Mouse (Mus musculus): ENCODE results near the gene Grin1. TPM values are rescaled to one million over a fixed set of nuclear protein-coding genes. Genes with fewer than 3 reads are reported as not detected.

Grin1 gene
- polyA plus RNA-seq, 2 experiments: 0.34 to 1.3 TPM

GRCm38 (mm10) chr2:25267746-25268309 lies 51.2 kb downstream of the Grin1 start:
- Histone ChIP-seq H3K4me1 (ENCODE audit: control insufficient read depth, insufficient read depth, low read length) (peaks cover 17% of the 10 kb centered on the region), H3K9me3 (ENCODE audit: control insufficient read depth, low read length) (no peaks in the 10 kb centered on the region), H3K9ac (ENCODE audit: low read depth, low read length, severe bottlenecking) (no peak overlapping the region), H3K36me3 (ENCODE audit: control insufficient read depth, insufficient read depth, low read length) (peaks cover 26% of the 10 kb centered on the region), H3K4me3 (replicated peaks; ENCODE audit: low read length) (no peak overlapping the region), H3K27ac (replicated peaks; ENCODE audit: low read depth, low read length) (no peak overlapping the region), H3K27me3 (ENCODE audit: control insufficient read depth, insufficient read depth, low read length) (peaks cover 13% of the 10 kb centered on the region; the same call in 1 of the 2 replicates), H3K4me2 (replicated peaks; ENCODE audit: low read depth, low read length, severe bottlenecking) (no peak overlapping the region)
- 66% methylated on average over 4 of the region's 4 CpGs for WGBS
- no peak for TF ChIP-seq POLR2A (IDR thresholded peaks at IDR 0.05; ENCODE audit: borderline replicate concordance, extremely low read depth, insufficient read depth, insufficient read length)
- DNase-seq (ENCODE audit: low spot score): no peak
- ATAC-seq (ENCODE audit: low FRiP score, low read depth): no peak

DNA sequence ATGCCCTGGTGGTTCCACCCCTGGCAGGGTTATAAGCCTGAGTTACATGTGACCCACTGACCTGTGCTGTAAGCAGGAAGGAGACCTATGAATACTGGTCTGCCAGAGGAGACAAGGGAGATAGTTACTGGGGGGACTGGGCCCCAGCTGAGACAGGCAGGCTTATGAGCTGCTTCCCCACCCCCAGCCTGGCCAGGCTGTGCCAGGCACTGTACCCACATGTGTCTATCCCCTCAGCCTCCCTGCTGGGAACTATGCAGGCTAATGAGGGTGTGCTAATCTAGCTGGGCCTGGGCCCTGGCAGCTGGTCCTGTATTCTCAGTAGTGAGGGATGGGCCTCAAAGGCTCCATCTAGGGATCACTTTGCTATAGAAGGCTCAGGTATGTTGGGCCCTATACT lies 51.7 kb downstream of the Grin1 start:
- peaks cover 17% of the 10 kb centered on the region for H3K4me1 ChIP-seq (ENCODE audit: control insufficient read depth, insufficient read depth, low read length)

DNA sequence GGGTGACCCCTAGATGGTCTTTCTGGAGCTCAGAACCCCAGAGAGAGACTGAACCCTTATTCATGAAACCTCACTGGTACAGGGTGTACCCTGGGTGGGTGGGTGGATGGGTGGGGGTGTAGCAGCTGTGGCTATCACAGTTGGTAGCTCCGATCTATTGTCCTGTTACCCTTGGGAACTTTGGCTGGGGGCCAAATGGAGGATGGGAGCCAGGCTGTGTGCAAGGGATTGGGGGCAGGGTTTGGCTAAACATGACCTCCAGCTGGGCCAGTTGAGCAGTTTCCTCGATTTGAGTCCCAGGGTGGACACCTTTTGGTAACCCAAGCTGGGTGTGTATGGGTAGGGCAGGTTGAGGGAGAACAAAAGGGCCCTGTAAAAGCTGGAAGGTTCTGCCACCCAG lies 52.3 kb downstream of the Grin1 start:
- H3K9me3 ChIP-seq (ENCODE audit: control insufficient read depth, low read length): no peaks in the 10 kb centered on the region
- H3K4me3 ChIP-seq (replicated peaks; ENCODE audit: low read length): no peak overlapping the region
- H3K9ac ChIP-seq (ENCODE audit: low read depth, low read length, severe bottlenecking): no peak overlapping the region
- TF ChIP-seq POLR2A (IDR thresholded peaks at IDR 0.05; ENCODE audit: borderline replicate concordance, extremely low read depth, insufficient read depth, insufficient read length): no peak
- peaks cover 17% of the 10 kb centered on the region for H3K4me1 ChIP-seq (ENCODE audit: control insufficient read depth, insufficient read depth, low read length)
- peaks cover 26% of the 10 kb centered on the region for H3K36me3 ChIP-seq (ENCODE audit: control insufficient read depth, insufficient read depth, low read length)
- no peak overlapping the region for H3K27ac ChIP-seq (replicated peaks; ENCODE audit: low read depth, low read length)
- DNase-seq (ENCODE audit: low spot score): no peak
- H3K4me2 ChIP-seq (replicated peaks; ENCODE audit: low read depth, low read length, severe bottlenecking): no peak overlapping the region
- WGBS: 42% methylated on average over 2 of the region's 2 CpGs
- H3K27me3 ChIP-seq (ENCODE audit: control insufficient read depth, insufficient read depth, low read length): peaks cover 13% of the 10 kb centered on the region; the same call in 1 of the 2 replicates
- ATAC-seq (ENCODE audit: low FRiP score, low read depth): no peak

More for the DNA sequence above, 51.7 kb downstream of the Grin1 start:
- no peak for TF ChIP-seq POLR2A (IDR thresholded peaks at IDR 0.05; ENCODE audit: borderline replicate concordance, extremely low read depth, insufficient read depth, insufficient read length)
- no peak for DNase-seq (ENCODE audit: low spot score)
- no peak for ATAC-seq (ENCODE audit: low FRiP score, low read depth)
- Histone ChIP-seq H3K36me3 (ENCODE audit: control insufficient read depth, insufficient read depth, low read length) (peaks cover 26% of the 10 kb centered on the region), H3K4me2 (replicated peaks; ENCODE audit: low read depth, low read length, severe bottlenecking) (no peak overlapping the region), H3K27ac (replicated peaks; ENCODE audit: low read depth, low read length) (no peak overlapping the region), H3K27me3 (ENCODE audit: control insufficient read depth, insufficient read depth, low read length) (peaks cover 13% of the 10 kb centered on the region; the same call in 1 of the 2 replicates), H3K9me3 (ENCODE audit: control insufficient read depth, low read length) (no peaks in the 10 kb centered on the region), H3K9ac (ENCODE audit: low read depth, low read length, severe bottlenecking) (no peak overlapping the region), H3K4me3 (replicated peaks; ENCODE audit: low read length) (no peak overlapping the region)

GRCm38 (mm10) chr2:25265897-25266656 lies 52.9 kb downstream of the Grin1 start:
- Histone ChIP-seq H3K27ac (replicated peaks; ENCODE audit: low read depth, low read length) (no peak overlapping the region), H3K36me3 (ENCODE audit: control insufficient read depth, insufficient read depth, low read length) (peaks cover 26% of the 10 kb centered on the region), H3K9me3 (ENCODE audit: control insufficient read depth, low read length) (no peaks in the 10 kb centered on the region), H3K4me1 (ENCODE audit: control insufficient read depth, insufficient read depth, low read length) (peaks cover 12% of the 10 kb centered on the region), H3K4me3 (replicated peaks; ENCODE audit: low read length) (no peak overlapping the region), H3K4me2 (replicated peaks; ENCODE audit: low read depth, low read length, severe bottlenecking) (no peak overlapping the region), H3K9ac (ENCODE audit: low read depth, low read length, severe bottlenecking) (no peak overlapping the region; the same call in 1 of the 2 replicates), H3K27me3 (ENCODE audit: control insufficient read depth, insufficient read depth, low read length) (peaks cover 13% of the 10 kb centered on the region; the same call in 1 of the 2 replicates)
- no peak for TF ChIP-seq POLR2A (IDR thresholded peaks at IDR 0.05; ENCODE audit: borderline replicate concordance, extremely low read depth, insufficient read depth, insufficient read length)
- DNase-seq (ENCODE audit: low spot score) (no peak), ATAC-seq (ENCODE audit: low FRiP score, low read depth) (no peak)
- 62% methylated on average over 6 of the region's 6 CpGs for WGBS

DNA sequence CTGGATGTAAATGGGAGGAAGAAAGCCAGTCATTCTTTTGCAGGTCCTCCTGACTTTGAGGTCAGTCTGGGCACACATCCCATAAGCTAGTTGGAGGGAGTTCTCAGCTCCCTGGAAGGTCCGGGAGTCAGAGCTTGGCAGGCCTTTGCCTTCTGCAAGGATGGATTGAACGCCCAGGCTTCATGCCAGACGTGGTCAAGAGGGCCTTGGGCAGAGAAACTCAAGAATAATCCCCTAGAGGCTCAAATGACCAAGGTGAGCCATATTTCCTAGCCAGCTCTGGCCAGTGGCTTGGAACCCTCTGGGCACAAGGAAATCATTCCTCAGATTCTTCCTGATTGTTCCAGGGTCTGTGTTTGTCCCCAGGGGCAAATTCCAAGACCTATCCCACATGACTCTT lies 54.1 kb downstream of the Grin1 start:
- no peaks in the 10 kb centered on the region for H3K9me3 ChIP-seq (ENCODE audit: control insufficient read depth, low read length)
- H3K4me2 ChIP-seq (replicated peaks; ENCODE audit: low read depth, low read length, severe bottlenecking): no peak overlapping the region
- peaks cover 13% of the 10 kb centered on the region; the same call in 1 of the 2 replicates for H3K27me3 ChIP-seq (ENCODE audit: control insufficient read depth, insufficient read depth, low read length)
- H3K27ac ChIP-seq (replicated peaks; ENCODE audit: low read depth, low read length): no peak overlapping the region
- no peak overlapping the region; the same call in 1 of the 2 replicates for H3K9ac ChIP-seq (ENCODE audit: low read depth, low read length, severe bottlenecking)
- no peak overlapping the region for H3K4me3 ChIP-seq (replicated peaks; ENCODE audit: low read length)
- ATAC-seq (ENCODE audit: low FRiP score, low read depth): no peak
- H3K36me3 ChIP-seq (ENCODE audit: control insufficient read depth, insufficient read depth, low read length): peaks cover 14% of the 10 kb centered on the region
- 72% methylated on average over 3 of the region's 3 CpGs for WGBS
- H3K4me1 ChIP-seq (ENCODE audit: control insufficient read depth, insufficient read depth, low read length): peaks cover 11% of the 10 kb centered on the region
- TF ChIP-seq POLR2A (IDR thresholded peaks at IDR 0.05; ENCODE audit: borderline replicate concordance, extremely low read depth, insufficient read depth, insufficient read length): no peak
- no peak for DNase-seq (ENCODE audit: low spot score)
